Mouse (Mus musculus) liver, embryonic 14.5 days (tissue): ENCODE measurements around the gene Nutm1.

Source experiments
- CTCF ChIP-seq: IDR thresholded peaks from 2 replicates; pipeline ENCODE4 v1.5.1; 2016; ENCODE audit warnings: antibody characterized with exemption, low read depth, control low read depth
- EP300 ChIP-seq: IDR thresholded peaks from 2 replicates; pipeline ENCODE4 v1.6.1; 2016; ENCODE audit warnings: antibody characterized with exemption, low read depth

DNA sequence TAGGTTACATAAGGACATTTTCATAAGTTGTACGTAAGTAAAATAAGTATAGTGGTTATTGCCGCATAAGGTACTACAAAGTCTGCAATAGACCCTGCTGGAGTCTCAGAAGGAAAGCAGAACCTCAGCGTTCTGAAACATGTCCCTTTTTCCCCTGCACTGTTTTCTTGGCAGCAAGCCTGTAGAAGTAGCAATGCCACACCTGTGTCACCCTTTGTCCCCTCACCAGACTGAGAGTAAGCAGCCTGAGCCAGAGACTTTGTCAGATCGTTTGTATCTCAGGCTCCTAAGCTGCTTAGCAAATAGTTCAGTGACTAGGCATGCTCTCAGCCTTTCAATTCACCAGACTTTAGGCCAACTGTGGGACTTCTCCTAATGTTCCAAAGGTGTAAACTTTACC is 28.0 kb upstream of the Nutm1 start:
- no peak for TF ChIP-seq CTCF
- TF ChIP-seq EP300: no peak
